Mouse (Mus musculus): ENCODE data around the gene Gm45618. TPM values are rescaled to one million over a fixed set of nuclear protein-coding genes. Genes with fewer than 3 reads are reported as not detected.

The Gm45618 gene
- total RNA-seq, 2 experiments from 2014 or later: not detected

DNA sequence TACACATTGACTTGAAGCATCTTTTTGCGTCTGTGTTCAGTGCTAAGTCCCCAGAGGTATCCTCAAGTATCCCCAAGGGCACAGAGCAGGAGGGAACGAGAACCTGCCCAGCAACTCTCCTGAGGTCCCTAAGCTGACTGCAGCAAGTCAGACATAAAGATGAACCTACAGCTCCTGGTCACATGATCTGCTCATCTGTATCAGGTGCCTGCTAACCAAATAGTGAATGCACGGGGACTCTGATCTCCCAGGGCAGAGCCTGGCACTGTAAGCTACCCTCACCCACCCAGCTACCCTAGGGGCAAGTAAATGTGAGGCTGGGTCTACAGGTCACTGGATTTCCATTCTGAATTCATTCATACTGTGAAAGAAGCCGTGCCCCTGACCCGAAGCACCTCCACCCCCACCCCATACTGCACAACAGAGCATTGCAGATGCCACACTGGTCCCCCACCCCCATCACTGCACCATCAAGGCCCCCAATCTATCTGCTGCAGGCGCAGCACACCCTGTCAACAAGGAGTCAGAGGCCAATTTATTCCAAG is 26.8 kb downstream of the Gm45618 start:
- DNase-seq: no peak

DNA sequence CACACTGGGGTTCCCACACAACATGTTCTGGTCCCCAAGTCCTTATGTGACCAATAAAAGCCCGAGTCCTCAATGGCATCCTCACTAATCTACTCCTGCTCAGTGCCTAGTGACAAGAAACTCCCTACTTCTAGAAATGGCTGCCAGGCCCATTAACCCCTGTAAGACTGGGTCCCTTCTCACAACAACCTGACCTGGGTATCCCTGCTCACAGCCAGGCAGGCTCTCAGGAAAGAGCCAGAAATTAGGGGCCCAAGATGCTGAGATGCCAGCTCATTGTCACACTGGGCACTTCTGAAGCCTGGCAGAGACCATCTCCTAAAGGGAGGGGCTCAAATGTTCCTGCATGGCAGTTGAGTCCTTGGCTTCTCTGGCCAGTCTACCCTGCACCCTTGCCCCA is 27.5 kb downstream of the Gm45618 start:
- no peak for DNase-seq

GRCm38 (mm10) chr7:142091848-142092247 is 28.7 kb downstream of the Gm45618 start:
- DNase-seq: no peak

DNA sequence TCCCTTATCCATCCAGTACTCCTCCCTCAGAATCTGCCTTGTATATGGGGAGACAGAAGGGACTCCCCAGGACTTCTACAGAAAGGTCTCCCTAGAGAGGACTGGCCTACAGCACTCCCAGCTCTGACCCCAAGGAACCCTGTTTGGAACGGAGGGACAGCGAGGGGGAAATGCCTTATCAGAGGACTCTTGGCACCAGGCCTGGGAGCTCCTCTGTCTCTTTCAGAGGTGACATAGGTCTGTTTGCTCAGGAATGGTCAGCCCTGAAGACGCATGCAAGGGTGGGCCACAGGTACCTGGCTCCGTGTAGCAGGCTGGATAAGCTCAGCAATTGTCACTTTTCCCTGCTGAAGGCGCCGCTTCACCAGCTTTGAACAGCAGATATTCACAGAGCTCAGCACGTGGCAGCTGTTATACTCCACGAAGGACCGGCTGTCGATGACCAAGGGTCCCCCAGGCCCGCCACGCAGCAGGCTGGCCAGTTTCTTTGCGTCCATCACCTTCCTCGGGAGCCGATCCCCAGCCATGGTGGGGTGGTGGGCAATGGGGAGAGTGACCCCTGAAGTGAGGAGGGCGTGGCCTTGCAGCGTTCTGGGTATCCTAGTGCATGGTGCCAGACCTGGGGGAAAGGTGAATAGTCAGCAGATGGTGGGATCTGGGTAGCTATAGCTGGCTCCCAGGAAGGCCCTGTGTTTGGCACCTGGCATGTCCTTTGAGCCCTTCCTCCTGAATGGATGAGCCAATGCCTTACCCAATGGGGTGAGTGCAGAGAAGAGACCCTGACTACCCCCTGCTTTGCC is 30.7 kb downstream of the Gm45618 start:
- no peak for DNase-seq

GRCm38 (mm10) chr7:142088886-142089285 is 31.6 kb downstream of the Gm45618 start:
- peak; percentile 71 for DNase-seq

DNA sequence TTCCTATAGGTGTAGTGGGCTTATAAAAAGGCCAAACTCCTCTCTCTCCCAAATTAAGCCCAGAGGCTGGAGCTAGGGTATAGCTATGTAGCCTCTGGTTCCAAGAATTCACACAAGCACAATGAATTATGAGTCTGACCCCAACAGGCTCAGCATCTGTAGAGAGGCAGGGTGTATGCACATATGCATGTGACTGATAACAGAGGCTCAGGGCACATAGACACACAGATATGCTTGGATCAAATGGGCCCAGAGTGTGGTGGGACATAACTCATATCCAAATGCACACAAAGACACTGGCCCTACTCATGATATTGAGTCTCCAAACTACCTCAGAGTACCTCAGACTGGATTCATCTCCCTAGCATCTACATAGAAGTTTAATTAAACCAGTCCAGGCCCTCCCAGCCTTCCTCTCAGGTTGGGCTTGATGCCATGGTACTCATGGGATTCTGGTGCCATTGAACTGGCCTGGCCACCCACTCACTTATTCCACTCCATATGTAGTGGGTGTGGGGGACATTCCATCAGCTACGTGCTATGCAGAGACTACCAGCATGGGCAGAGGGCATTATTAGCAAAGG is 33.4 kb downstream of the Gm45618 start:
- DNase-seq: no peak

- no peak for DNase-seq
Measured at GRCm38 (mm10) chr7:142086159-142086905, 34.2 kb downstream of the Gm45618 start.

GRCm38 (mm10) chr7:142084820-142085219 is 35.7 kb downstream of the Gm45618 start:
- DNase-seq: peak; percentile 94

DNA sequence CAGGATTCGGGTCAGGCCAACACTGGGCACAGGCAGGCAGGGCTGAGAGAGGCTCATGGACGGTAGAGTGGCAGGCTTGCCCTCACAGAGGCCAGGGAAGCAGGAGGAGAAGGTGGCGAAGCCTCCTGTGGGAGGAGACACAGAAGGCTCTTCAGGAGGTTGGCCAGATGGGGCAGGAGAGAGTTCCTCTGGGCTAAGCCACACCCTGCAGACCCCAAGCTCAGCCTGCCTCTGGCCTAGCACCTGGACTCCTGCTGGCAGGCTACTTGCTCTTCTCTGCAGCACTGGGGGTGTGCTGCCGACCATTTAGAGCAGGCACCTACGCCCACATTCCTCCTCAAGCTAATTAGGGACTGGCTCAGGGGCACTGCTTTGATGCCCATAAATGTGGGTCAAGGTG is 36.1 kb downstream of the Gm45618 start:
- DNase-seq: peak; percentile 33

DNA sequence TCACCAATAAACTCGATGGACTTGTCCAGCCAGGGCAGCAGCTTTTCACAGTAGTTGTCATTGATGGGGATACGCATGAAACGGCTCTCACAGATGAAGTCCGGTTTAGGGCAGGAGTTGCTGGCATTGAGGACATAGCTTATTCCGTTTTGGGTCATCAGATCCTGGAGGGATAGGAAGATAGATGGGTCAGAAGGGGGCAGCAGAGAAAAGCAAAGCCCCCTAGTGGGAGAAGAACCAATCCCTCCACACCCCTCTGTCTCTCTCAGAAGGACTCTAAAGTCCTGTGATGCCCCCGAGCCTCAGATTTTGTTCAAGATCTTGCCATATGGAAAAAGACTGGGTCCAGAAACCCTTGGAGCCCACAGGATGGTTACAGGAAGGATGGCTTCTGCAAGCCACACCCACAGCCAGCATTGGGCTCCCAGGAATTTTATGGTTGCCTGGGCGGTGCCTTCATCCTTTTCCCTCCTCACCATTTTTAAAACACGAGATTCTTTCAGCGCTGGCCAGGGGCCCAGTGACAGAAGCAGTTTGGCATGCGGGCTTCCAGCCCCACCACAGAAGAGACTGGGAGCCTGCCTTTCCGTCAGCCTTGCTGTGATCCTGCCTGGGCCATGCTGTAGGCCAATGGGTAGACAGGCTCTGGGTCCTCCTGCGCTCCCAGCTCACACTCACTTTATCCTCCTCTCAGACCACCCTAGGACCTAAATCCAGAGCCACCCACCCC is 36.8 kb downstream of the Gm45618 start:
- peak; percentile 45 for DNase-seq

DNA sequence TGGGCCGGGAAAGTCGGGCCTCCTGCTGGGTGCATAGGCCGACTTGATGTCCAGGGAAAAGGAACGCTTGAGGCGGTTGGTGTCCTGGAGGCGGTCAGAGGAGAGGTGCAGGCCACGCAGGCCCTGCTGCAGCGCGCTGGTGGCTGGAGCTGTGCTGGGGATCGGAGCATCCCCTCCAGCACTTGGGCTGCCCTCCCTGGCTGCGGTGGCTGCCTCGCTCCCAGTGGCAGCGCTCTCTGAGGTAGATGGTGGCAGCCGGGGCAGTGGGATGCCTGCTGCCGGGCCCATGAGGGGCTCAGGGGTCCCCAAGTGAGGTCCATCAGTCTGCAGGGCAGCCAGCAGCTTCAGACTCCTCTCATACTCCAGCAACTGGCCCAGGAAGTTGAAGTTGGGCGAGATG is 37.9 kb downstream of the Gm45618 start:
- no peak for DNase-seq

- no peak for DNase-seq
Measured at GRCm38 (mm10) chr7:142082179-142082578, 38.4 kb downstream of the Gm45618 start.

DNA sequence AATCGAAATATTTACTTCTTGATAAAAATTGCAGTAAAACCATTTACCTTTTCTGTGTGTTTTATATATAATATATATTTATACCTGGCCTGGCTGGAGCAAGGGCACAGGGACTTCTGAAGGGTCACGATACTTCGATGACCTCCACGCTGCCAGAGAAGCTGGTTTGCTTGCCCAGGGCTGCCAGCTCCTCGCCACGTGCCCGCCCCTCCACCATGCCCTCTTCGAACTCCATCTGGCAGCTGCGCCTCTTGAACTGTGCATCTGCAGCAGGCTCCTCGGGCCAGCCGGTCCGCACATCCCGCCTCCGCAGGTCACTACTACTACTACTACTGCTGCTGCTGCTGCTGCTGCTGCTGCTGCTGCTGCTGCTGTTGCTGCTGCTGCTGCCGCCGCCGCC is 38.8 kb downstream of the Gm45618 start:
- DNase-seq: no peak

- DNase-seq: no peak
Measured at GRCm38 (mm10) chr7:142080876-142081275, 39.7 kb downstream of the Gm45618 start.

GRCm38 (mm10) chr7:142079365-142079764 is 41.2 kb downstream of the Gm45618 start:
- no peak for DNase-seq

- DNase-seq: no peak
Measured at GRCm38 (mm10) chr7:142077138-142077537, 43.4 kb downstream of the Gm45618 start.

- DNase-seq: no peak
Measured at GRCm38 (mm10) chr7:142074146-142074886, 46.2 kb downstream of the Gm45618 start.

DNA sequence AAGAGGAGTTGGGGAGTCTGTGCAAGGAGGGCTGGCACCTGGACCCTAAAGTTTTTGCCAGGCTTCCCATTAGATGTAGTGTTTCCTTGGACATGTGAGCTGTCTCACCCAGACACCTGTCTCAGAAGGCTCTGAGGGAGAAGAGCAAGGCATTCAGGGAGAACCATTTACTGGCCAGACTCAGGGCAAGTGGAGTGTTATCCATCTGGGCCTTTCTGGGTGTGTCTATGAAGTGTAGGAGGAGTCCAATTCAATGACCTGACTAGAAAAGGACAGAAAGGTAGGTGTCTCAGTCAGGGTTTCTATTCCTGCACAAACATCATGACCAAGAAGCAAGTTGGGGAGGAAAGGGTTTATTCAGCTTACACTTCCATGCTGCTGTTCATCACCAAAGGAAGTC is 48.8 kb downstream of the Gm45618 start:
- no peak for DNase-seq

- DNase-seq: no peak
Measured at GRCm38 (mm10) chr7:142071212-142071578, 49.3 kb downstream of the Gm45618 start.

- peak; percentile 85 for DNase-seq
Measured at GRCm38 (mm10) chr7:142070458-142071211, 49.9 kb downstream of the Gm45618 start.

Measured in adrenal gland, postnatal 10 days (tissue).